Mouse (Mus musculus) heart, embryonic 11.5 days (tissue): ENCODE data around the gene Hmox1. TPM values are rescaled to one million over a fixed set of nuclear protein-coding genes. Genes with fewer than 3 reads are reported as not detected.

ENCODE experiments used
- ATAC-seq: fragments of 200-750 bp; cut with Nextera tagmentation; replicated peaks from 2 replicates; pipeline ENCODE4 v1.8.0; 2017; ENCODE audit warnings: moderate library complexity; ENCODE audit not compliant: insufficient number of reproducible peaks, low FRiP score, low TSS enrichment
- H3K27ac ChIP-seq: fragments of 300-500 bp; sonication (generic); 2 replicates; pipeline ENCODE4 v1.5.1; 2014; ENCODE audit warnings: mild to moderate bottlenecking, low read depth, low read length
- H3K27me3 ChIP-seq: fragments of 300-500 bp; sonication (generic); 2 replicates; pipeline ENCODE4 v1.6.1; 2014; ENCODE audit warnings: mild to moderate bottlenecking, low read length, mixed read lengths; ENCODE audit not compliant: control insufficient read depth, insufficient read depth
- H3K36me3 ChIP-seq: fragments of 300-500 bp; sonication (generic); 2 replicates; pipeline ENCODE4 v1.6.1; 2014; ENCODE audit warnings: mild to moderate bottlenecking, low read length, moderate library complexity, mixed read lengths; ENCODE audit not compliant: control insufficient read depth, insufficient read depth
- H3K4me1 ChIP-seq: fragments of 300-500 bp; sonication (generic); 2 replicates; pipeline ENCODE4 v1.6.1; 2014; ENCODE audit warnings: low read length; ENCODE audit not compliant: control insufficient read depth, insufficient read depth
- H3K4me2 ChIP-seq: fragments of 300-500 bp; sonication (generic); 2 replicates; pipeline ENCODE4 v1.6.1; 2014; ENCODE audit warnings: mild to moderate bottlenecking, moderate library complexity
- H3K4me3 ChIP-seq: fragments of 300-500 bp; sonication (generic); 2 replicates; pipeline ENCODE4 v1.5.1; 2014; ENCODE audit warnings: low read depth, low read length
- H3K9ac ChIP-seq: fragments of 300-500 bp; sonication (generic); 2 replicates; pipeline ENCODE4 v1.6.1; 2014; ENCODE audit warnings: mild to moderate bottlenecking, low read depth, low read length, moderate library complexity
- H3K9me3 ChIP-seq: fragments of 300-500 bp; sonication (generic); replicated peaks from 2 replicates; pipeline ENCODE4 v1.6.1; 2016; ENCODE audit warnings: low read length; ENCODE audit not compliant: control insufficient read depth
- WGBS: fragments of 180-500 bp; shearing (Covaris S2); extraction: QIAGEN DNeasy Blood & Tissue Kit; methylation state at CpG from one replicate; pipeline ENCODE4 v1.1.7; 2014; ENCODE audit not compliant: insufficient replicate concordance; 5-methylcytosine and 5-hydroxymethylcytosine counted together
- polyA plus RNA-seq: library from polyadenylated mRNA; unstranded; fragments of >200 nt; fragmentation: Nextera tagmentation; extraction: Ambion mirVana; gene quantifications from 2 replicates; pipeline ENCODE4 v1.2.1, GENCODE M21; 2014

Hmox1 gene
- polyA plus RNA-seq, 1 experiment from 2014 or later, result 9.5 TPM

DNA sequence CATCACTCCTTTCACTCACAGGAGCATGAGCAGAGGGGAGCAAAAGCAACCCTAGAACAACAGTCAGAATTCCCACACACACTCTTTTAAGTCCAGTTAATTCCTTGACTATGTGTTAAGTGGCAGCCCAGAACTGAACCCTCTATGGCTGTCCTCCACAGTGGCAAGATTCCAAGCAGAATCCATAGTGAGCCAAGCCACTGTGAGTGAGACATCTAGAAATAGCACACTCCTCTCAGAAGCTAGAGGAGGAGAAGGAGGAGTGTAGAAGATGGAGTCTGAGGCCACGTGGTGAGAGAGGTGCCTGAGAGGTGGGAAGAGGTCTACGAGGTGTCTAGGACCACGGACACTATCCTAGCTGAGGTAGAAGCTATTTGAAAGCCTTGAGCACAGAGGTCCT, 28.6 kb upstream of the Hmox1 start:
- Histone ChIP-seq H3K4me2 (no peak overlapping the region), H3K36me3 (peaks cover 9% of the 10 kb centered on the region; the same call in 1 of the 2 replicates), H3K9me3 (no peaks in the 10 kb centered on the region), H3K4me3 (no peak overlapping the region), H3K27me3 (no peaks in the 10 kb centered on the region), H3K9ac (no peak overlapping the region), H3K27ac (no peak overlapping the region), H3K4me1 (peaks cover 2% of the 10 kb centered on the region; the same call in 1 of the 2 replicates)
- WGBS, result 84% methylated on average over 3 of the region's 3 CpGs
- no peak for ATAC-seq

DNA sequence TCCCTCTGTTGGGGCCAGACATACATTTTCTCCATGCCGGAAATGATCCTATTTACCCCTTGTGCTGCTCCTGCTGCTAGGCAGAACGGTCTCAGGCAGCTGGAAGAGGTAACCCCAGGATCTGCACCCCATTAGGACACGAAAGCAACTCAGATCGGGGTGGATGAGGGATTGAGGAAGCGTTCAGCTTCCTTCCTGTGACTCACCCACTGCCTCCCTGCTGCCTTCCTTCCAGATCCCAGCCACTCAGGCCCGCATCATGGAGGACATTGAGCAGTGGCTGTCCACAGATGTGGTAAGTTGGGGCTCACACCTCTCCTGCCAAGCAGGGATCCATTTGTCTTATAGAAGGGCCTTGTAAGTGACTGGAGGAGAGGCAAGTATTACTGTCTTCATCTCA, 26.1 kb upstream of the Hmox1 start:
- Histone ChIP-seq H3K4me2 (no peak overlapping the region), H3K27me3 (no peaks in the 10 kb centered on the region), H3K36me3 (peaks cover 6% of the 10 kb centered on the region; the same call in 1 of the 2 replicates), H3K9ac (no peak overlapping the region), H3K27ac (no peak overlapping the region), H3K4me3 (no peak overlapping the region), H3K4me1 (peaks cover 2% of the 10 kb centered on the region; the same call in 1 of the 2 replicates), H3K9me3 (no peaks in the 10 kb centered on the region)
- WGBS, result 62% methylated on average over 6 of the region's 6 CpGs
- ATAC-seq, result no peak

GRCm38 (mm10) chr8:75070297-75070696, 23.1 kb upstream of the Hmox1 start:
- 0 out of 2 replicates have a peak, but pooled peaks cover 3% of the 10 kb centered on the region for H3K36me3 ChIP-seq
- no peak overlapping the region for H3K4me2 ChIP-seq
- H3K4me1 ChIP-seq, result no peaks in the 10 kb centered on the region
- H3K9me3 ChIP-seq, result no peaks in the 10 kb centered on the region
- no peak overlapping the region for H3K4me3 ChIP-seq
- no peaks in the 10 kb centered on the region for H3K27me3 ChIP-seq
- H3K27ac ChIP-seq, result no peak overlapping the region
- no peak for ATAC-seq
- no peak overlapping the region for H3K9ac ChIP-seq
- WGBS, result 76% methylated on average over 1 of the region's 1 CpGs

DNA sequence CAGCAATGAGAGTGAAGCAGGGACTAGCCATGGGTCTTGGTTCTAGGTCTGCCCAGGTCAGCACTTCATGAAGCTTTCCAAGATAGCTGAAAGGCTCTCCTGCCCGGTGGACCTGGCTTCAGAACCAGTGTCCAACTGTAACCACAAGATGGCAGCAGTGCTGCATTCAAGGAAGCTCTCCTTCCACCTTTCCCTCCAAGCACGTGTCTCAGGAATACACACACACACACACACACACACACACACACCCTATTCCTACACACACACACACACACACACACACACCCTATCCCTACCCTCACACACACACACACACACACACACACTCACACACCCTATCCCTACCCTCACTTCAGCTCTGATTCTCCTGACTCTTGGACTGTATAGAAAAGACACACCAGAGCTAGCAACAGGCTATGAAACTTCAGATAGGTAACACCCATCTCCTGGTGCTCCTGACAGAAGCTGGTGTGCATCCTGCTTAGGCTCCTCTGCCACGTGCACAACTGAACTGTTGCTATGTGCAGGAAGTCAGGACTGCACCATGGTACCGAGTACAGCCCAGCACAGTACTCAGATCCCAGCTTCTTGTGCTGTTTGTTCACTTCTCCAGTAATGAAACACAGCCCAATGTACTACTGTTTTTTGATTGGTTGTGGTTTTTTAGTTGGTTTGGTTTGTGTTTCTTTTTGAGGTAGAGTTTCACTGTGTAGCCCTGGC, 21.6 kb upstream of the Hmox1 start:
- 25% methylated on average over 4 of the region's 4 CpGs for WGBS
- Histone ChIP-seq H3K4me1 (no peaks in the 10 kb centered on the region), H3K27me3 (no peaks in the 10 kb centered on the region), H3K9ac (no peak overlapping the region), H3K9me3 (no peaks in the 10 kb centered on the region), H3K4me3 (no peak overlapping the region), H3K36me3 (0 out of 2 replicates have a peak, but pooled peaks cover 3% of the 10 kb centered on the region), H3K27ac (no peak overlapping the region), H3K4me2 (no peak overlapping the region)
- peak; percentile 68 for ATAC-seq

- no peak overlapping the region for H3K9ac ChIP-seq
- no peak overlapping the region for H3K4me2 ChIP-seq
- H3K27me3 ChIP-seq, result no peaks in the 10 kb centered on the region
- no peak overlapping the region for H3K4me3 ChIP-seq
- no peaks in the 10 kb centered on the region for H3K9me3 ChIP-seq
- no peak for ATAC-seq
- H3K4me1 ChIP-seq, result no peaks in the 10 kb centered on the region
- H3K27ac ChIP-seq, result no peak overlapping the region
- no peaks in the 10 kb centered on the region for H3K36me3 ChIP-seq
- 96% methylated on average over 1 of the region's 1 CpGs for WGBS
These were observed 18.5 kb upstream of the Hmox1 start for GRCm38 (mm10) chr8:75074876-75075275.

GRCm38 (mm10) chr8:75078215-75078614, 15.2 kb upstream of the Hmox1 start:
- Histone ChIP-seq H3K4me1 (no peaks in the 10 kb centered on the region), H3K9ac (no peak overlapping the region), H3K27me3 (no peaks in the 10 kb centered on the region), H3K36me3 (no peaks in the 10 kb centered on the region), H3K4me3 (no peak overlapping the region), H3K9me3 (no peaks in the 10 kb centered on the region), H3K27ac (no peak overlapping the region), H3K4me2 (no peak overlapping the region)
- no peak for ATAC-seq
- WGBS, result 63% methylated on average over 1 of the region's 1 CpGs

GRCm38 (mm10) chr8:75078851-75079250, 14.6 kb upstream of the Hmox1 start:
- no peak for ATAC-seq

DNA sequence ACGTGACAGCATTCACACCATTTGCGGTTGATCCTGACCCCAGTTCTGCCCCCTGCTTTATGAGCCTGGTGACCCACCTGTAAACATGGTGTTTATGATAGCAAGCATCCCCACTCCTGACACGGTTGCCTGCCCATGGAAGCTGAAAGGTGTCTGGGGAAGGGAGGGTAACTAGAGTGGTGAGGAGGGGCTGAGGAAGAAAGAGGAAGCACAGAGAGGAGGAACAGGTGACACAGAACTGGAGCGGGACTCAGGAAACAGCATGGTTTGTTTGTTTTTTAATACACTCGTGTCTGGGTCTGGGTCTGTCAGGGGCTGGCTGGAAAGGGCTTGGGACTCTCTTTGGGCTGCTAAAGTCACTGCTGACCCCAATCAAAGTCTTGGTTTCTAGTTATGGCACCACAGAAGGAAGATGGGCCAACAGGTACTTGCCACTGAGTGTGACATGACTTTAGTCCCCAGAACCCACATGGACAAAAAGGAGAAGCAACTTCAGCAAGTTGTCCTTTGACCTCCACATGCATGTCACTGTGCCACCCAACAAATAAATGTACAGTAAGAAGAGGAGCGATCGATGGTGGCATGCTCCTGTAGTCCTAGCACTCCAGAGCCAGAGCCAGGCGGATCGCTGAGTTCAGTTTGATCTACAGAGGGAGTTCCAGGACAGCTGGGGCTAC, 11.9 kb upstream of the Hmox1 start:
- H3K4me2 ChIP-seq, result no peak overlapping the region
- H3K4me1 ChIP-seq, result no peaks in the 10 kb centered on the region
- 81% methylated on average over 9 of the region's 9 CpGs for WGBS
- no peaks in the 10 kb centered on the region for H3K9me3 ChIP-seq
- ATAC-seq, result no peak
- H3K4me3 ChIP-seq, result no peak overlapping the region
- no peak overlapping the region for H3K27ac ChIP-seq
- H3K36me3 ChIP-seq, result no peaks in the 10 kb centered on the region
- no peaks in the 10 kb centered on the region for H3K27me3 ChIP-seq
- H3K9ac ChIP-seq, result no peak overlapping the region

More at GRCm38 (mm10) chr8:75078851-75079250, 14.6 kb upstream of the Hmox1 start:
- Histone ChIP-seq H3K36me3 (no peaks in the 10 kb centered on the region), H3K4me1 (no peaks in the 10 kb centered on the region), H3K9me3 (no peaks in the 10 kb centered on the region), H3K27me3 (no peaks in the 10 kb centered on the region), H3K27ac (no peak overlapping the region), H3K4me2 (no peak overlapping the region), H3K4me3 (no peak overlapping the region), H3K9ac (no peak overlapping the region)
- WGBS, result 95% methylated on average over 9 of the region's 9 CpGs
